Mouse (Mus musculus) liver, embryonic 16.5 days (tissue): ENCODE measurements around the gene Mapk3. TPM values are rescaled to one million over a fixed set of nuclear protein-coding genes. Genes with fewer than 3 reads are reported as not detected.

ENCODE experiments used
- ATAC-seq: fragments of 200-750 bp; cut with Nextera tagmentation; 2 replicates; pipeline ENCODE4 v1.8.0; 2017; ENCODE audit warnings: low read depth, mild to moderate bottlenecking, moderate number of reproducible peaks, moderate library complexity
- H3K27ac ChIP-seq: fragments of 300-500 bp; sonication (generic); 2 replicates; pipeline ENCODE4 v1.5.1; 2014; ENCODE audit warnings: mild to moderate bottlenecking, low read length
- H3K27me3 ChIP-seq: fragments of 300-500 bp; sonication (generic); 2 replicates; pipeline ENCODE4 v1.6.1; 2014; ENCODE audit warnings: low read depth, low read length, mixed read lengths; ENCODE audit not compliant: control insufficient read depth, insufficient read depth
- H3K36me3 ChIP-seq: fragments of 300-500 bp; sonication (generic); 2 replicates; pipeline ENCODE4 v1.6.1; 2014; ENCODE audit warnings: mild to moderate bottlenecking; ENCODE audit not compliant: control insufficient read depth, insufficient read depth
- H3K4me1 ChIP-seq: fragments of 300-500 bp; sonication (generic); 2 replicates; pipeline ENCODE4 v1.6.1; 2014; ENCODE audit warnings: low read depth, low read length, mixed read lengths; ENCODE audit not compliant: control insufficient read depth
- H3K4me2 ChIP-seq: fragments of 300-500 bp; sonication (generic); 2 replicates; pipeline ENCODE4 v1.6.1; 2014; ENCODE audit warnings: low read depth, low read length, mixed read lengths
- H3K4me3 ChIP-seq: fragments of 300-500 bp; sonication (generic); 2 replicates; pipeline ENCODE4 v1.5.1; 2014; ENCODE audit warnings: low read depth, mild to moderate bottlenecking, low read length
- H3K9ac ChIP-seq: fragments of 300-500 bp; sonication (generic); 2 replicates; pipeline ENCODE4 v1.6.1; 2014; ENCODE audit warnings: low read depth, low read length
- H3K9me3 ChIP-seq: fragments of 300-500 bp; sonication (generic); replicated peaks from 2 replicates; pipeline ENCODE4 v1.6.1; 2016; ENCODE audit warnings: low read length; ENCODE audit not compliant: control insufficient read depth
- WGBS: fragments of 180-500 bp; shearing (Covaris S2); extraction: QIAGEN DNeasy Blood & Tissue Kit; methylation state at CpG from one replicate; pipeline ENCODE4 v1.1.7; 2014; ENCODE audit not compliant: insufficient replicate concordance; 5-methylcytosine and 5-hydroxymethylcytosine counted together
- polyA plus RNA-seq: library from polyadenylated mRNA; unstranded; fragments of >200 nt; fragmentation: Nextera tagmentation; extraction: Ambion mirVana; gene quantifications from 2 replicates; pipeline ENCODE4 v1.2.1, GENCODE M21; 2015

The Mapk3 gene
- polyA plus RNA-seq, 1 experiment from 2014 or later = 22.3 TPM

- no peak for ATAC-seq
- no peak overlapping the region for H3K9ac ChIP-seq
- WGBS = 88% methylated on average over 16 of the region's 16 CpGs
- peaks cover 38% of the 10 kb centered on the region for H3K4me1 ChIP-seq
- peaks cover 2% of the 10 kb centered on the region; the same call in 1 of the 2 replicates for H3K36me3 ChIP-seq
- no peaks in the 10 kb centered on the region for H3K9me3 ChIP-seq
- H3K4me2 ChIP-seq = no peak overlapping the region
- no peak overlapping the region for H3K4me3 ChIP-seq
- no peaks in the 10 kb centered on the region for H3K27me3 ChIP-seq
- no peak overlapping the region for H3K27ac ChIP-seq
Observed at GRCm38 (mm10) chr7:126801057-126801422, 41.6 kb downstream of the Mapk3 start.

- no peak for ATAC-seq
- no peak overlapping the region for H3K4me2 ChIP-seq
- H3K27ac ChIP-seq = no peak overlapping the region
- H3K4me1 ChIP-seq = peaks cover 28% of the 10 kb centered on the region
- no peaks in the 10 kb centered on the region for H3K36me3 ChIP-seq
- H3K4me3 ChIP-seq = no peak overlapping the region
- WGBS = 63% methylated on average over 11 of the region's 11 CpGs
- no peaks in the 10 kb centered on the region for H3K27me3 ChIP-seq
- H3K9ac ChIP-seq = no peak overlapping the region; the same call in 1 of the 2 replicates
- no peaks in the 10 kb centered on the region for H3K9me3 ChIP-seq
Observed at GRCm38 (mm10) chr7:126802134-126802889, 42.9 kb downstream of the Mapk3 start.

GRCm38 (mm10) chr7:126803181-126803580, 43.8 kb downstream of the Mapk3 start:
- no peak overlapping the region for H3K4me3 ChIP-seq
- no peak overlapping the region for H3K9ac ChIP-seq
- no peak overlapping the region for H3K4me2 ChIP-seq
- H3K4me1 ChIP-seq = peaks cover 25% of the 10 kb centered on the region
- no peaks in the 10 kb centered on the region for H3K36me3 ChIP-seq
- H3K27me3 ChIP-seq = no peaks in the 10 kb centered on the region
- 42% methylated on average over 6 of the region's 6 CpGs for WGBS
- no peak for ATAC-seq
- H3K9me3 ChIP-seq = no peaks in the 10 kb centered on the region
- H3K27ac ChIP-seq = no peak overlapping the region

- Histone ChIP-seq H3K9ac (no peak overlapping the region), H3K36me3 (no peaks in the 10 kb centered on the region), H3K4me1 (peaks cover 25% of the 10 kb centered on the region), H3K4me3 (no peak overlapping the region), H3K4me2 (no peak overlapping the region), H3K27ac (no peak overlapping the region), H3K27me3 (no peaks in the 10 kb centered on the region), H3K9me3 (no peaks in the 10 kb centered on the region)
- no peak for ATAC-seq
Observed at GRCm38 (mm10) chr7:126803751-126804150, 44.4 kb downstream of the Mapk3 start.

GRCm38 (mm10) chr7:126806956-126807355, 47.6 kb downstream of the Mapk3 start:
- Histone ChIP-seq H3K4me3 (no peak overlapping the region), H3K9ac (no peak overlapping the region), H3K27ac (no peak overlapping the region), H3K27me3 (no peaks in the 10 kb centered on the region), H3K4me1 (peaks cover 24% of the 10 kb centered on the region), H3K36me3 (no peaks in the 10 kb centered on the region), H3K4me2 (no peak overlapping the region), H3K9me3 (no peaks in the 10 kb centered on the region)
- WGBS = 60% methylated on average over 6 of the region's 6 CpGs
- peak; percentile 49 for ATAC-seq

GRCm38 (mm10) chr7:126807405-126807804, 48.0 kb downstream of the Mapk3 start:
- 72% methylated on average over 4 of the region's 4 CpGs for WGBS
- H3K4me2 ChIP-seq = no peak overlapping the region
- H3K9ac ChIP-seq = no peak overlapping the region
- H3K27me3 ChIP-seq = no peaks in the 10 kb centered on the region
- H3K4me1 ChIP-seq = peaks cover 24% of the 10 kb centered on the region
- no peak overlapping the region for H3K4me3 ChIP-seq
- no peaks in the 10 kb centered on the region for H3K9me3 ChIP-seq
- H3K27ac ChIP-seq = no peak overlapping the region
- ATAC-seq = no peak
- H3K36me3 ChIP-seq = no peaks in the 10 kb centered on the region

- under 1% methylated on average over 43 of the region's 43 CpGs for WGBS
Observed at GRCm38 (mm10) chr7:126808703-126809455, 49.5 kb downstream of the Mapk3 start.

GRCm38 (mm10) chr7:126809723-126810369, 50.4 kb downstream of the Mapk3 start:
- no peaks in the 10 kb centered on the region for H3K27me3 ChIP-seq
- peaks cover 24% of the 10 kb centered on the region for H3K4me1 ChIP-seq
- WGBS = 43% methylated on average over 5 of the region's 5 CpGs
- no peak overlapping the region for H3K4me3 ChIP-seq
- peak overlapping the region; percentile 94; the same call in 1 of the 2 replicates for H3K4me2 ChIP-seq
- no peaks in the 10 kb centered on the region for H3K36me3 ChIP-seq
- ATAC-seq = no peak
- H3K9me3 ChIP-seq = no peaks in the 10 kb centered on the region
- no peak overlapping the region; the same call in 1 of the 2 replicates for H3K27ac ChIP-seq
- no peak overlapping the region for H3K9ac ChIP-seq

More at GRCm38 (mm10) chr7:126808703-126809455, 49.5 kb downstream of the Mapk3 start:
- peak overlapping the region; percentile 94 for H3K4me2 ChIP-seq
- H3K27me3 ChIP-seq = no peaks in the 10 kb centered on the region
- H3K4me1 ChIP-seq = peaks cover 24% of the 10 kb centered on the region
- H3K4me3 ChIP-seq = peak overlapping the region; percentile 69
- H3K36me3 ChIP-seq = no peaks in the 10 kb centered on the region
- peak overlapping the region; percentile 55; the same call in 1 of the 2 replicates for H3K27ac ChIP-seq
- H3K9me3 ChIP-seq = no peaks in the 10 kb centered on the region
- peak overlapping the region; percentile 74 for H3K9ac ChIP-seq
- peak; percentile 94 for ATAC-seq
